Mouse (Mus musculus): ENCODE measurements around the gene 4933424G06Rik.

GRCm38 (mm10) chr1:36711104-36711503 is 1.2 kb downstream of the 4933424G06Rik start:
- TF ChIP-seq CTCF (IDR thresholded peaks at IDR 0.05; ENCODE audit: low read depth, low read length) (no peak), POLR2A (IDR thresholded peaks at IDR 0.05; ENCODE audit: insufficient read depth, low read length) (no peak)

Measured in ES-Bruce4 (cell line).